Mouse (Mus musculus) mature B cell (primary cell): ENCODE measurements at regions not wholly inside any gene's neighbourhood (a gene's known extent, or its start where the extent isn't known, plus 50 kb on each side); places are given as distances from the start of the nearest gene placed in this dataset.
"Not testable (repeated sequence)": the region's sequence is repeated elsewhere in the genome, so short reads cannot be mapped to it uniquely, and the experiment has no call there.

ENCODE experiments used
- in situ Hi-C: fragments of 300-500 bp; cut with MboI; formaldehyde crosslinking; loops from 2 replicates; pipeline ENCODE4 v1.14.3; 2019

DNA sequence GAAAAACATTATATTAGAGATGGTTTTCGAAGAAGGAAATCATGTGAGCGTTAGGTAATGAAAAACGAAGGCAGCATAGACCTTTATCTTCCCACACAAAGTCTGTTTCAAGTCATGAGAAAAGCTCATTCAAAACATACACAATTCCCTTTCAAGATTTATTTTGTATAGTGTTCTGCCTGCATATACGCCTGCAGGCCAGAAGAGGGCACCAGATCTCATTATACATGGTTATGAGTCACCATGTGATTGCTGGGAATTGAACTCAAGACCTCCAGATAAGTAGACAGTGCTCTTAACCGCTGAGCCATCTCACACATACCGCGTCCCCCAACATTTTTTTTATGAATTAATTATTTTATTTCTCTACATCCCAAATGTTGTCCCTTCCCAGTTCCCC, 578.3 kb upstream of the Ccdc54 start:
- in situ Hi-C loops = no loop called here

DNA sequence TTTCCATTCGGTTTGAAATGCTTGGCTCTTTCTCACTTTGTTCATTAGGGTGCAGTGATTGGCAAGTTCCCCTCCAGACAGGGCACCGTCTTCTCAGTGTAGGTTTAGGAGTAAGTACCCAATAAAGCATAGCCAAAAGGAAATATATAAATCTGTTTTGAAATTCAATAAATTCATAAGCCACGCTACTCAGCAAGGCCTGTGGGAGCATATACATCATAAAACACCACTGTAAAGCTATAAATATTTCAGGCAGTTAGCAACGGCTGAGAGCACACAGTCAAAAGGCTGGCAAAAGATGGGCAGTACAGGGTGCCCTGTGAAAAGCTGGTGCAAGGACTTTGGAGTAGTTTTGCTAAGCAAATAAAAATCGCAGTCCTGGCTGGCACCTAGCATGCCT, 569.8 kb upstream of the Ccdc54 start:
- in situ Hi-C loops = no loop called here

DNA sequence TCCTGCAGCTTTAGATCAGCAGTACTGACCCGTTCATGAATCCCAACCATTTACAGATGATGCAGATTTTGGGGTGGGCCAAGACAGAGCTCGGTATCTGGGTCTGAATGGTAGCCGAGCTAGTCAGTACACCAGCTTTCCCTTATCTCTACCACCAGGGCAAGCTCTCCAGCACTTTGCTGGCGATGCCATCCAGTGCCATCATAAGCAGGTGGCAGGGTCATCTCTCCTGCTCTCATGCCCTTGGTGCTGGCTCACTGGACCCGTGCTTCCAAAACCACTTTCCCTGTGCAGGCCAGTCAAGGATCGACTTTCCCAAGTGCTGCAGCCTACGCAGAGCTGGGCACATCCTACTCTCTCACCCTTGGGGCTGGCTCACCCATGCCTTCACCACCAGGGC, 547.6 kb upstream of the Ccdc54 start:
- in situ Hi-C loops = no loop called here

DNA sequence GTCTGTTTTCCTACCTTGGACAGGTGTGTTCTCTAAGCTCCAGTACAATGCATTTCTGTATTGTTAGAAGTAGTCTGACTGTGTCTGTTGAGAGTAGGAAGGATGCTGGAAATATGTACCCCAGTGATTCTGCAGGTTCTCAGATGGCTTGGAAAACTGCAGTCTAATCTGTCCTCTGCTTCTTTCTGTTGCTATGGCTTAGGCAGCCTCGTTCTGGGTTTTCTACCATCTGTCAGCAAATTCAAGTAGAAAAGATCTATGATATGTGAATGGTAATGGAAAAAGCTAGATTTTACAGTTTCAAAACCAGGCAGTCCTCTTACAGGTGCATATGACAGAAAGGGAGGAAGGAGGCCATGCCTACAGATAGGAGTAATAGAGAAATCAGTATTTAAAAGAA, 528.9 kb upstream of the Ccdc54 start:
- in situ Hi-C loops = no loop called here

DNA sequence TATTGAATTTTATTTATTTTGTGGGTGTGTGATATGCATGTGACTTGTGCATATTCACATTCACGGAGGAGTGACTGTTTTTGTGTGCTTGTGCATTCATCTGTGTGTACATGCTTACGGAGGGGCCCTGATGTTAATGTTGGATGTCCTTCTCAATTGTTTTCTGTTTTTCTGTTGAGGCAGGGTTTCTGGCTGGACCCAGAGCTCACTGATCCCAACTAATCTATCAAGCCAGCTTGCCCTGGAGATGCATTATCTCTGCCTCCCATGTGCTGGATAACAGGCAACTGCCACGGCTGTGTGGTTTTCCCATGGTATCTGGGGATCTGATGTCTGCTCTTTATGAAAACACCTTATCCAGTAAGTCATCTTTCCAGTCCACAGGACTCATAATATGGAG, 527.4 kb upstream of the Ccdc54 start:
- in situ Hi-C loops = no loop called here

DNA sequence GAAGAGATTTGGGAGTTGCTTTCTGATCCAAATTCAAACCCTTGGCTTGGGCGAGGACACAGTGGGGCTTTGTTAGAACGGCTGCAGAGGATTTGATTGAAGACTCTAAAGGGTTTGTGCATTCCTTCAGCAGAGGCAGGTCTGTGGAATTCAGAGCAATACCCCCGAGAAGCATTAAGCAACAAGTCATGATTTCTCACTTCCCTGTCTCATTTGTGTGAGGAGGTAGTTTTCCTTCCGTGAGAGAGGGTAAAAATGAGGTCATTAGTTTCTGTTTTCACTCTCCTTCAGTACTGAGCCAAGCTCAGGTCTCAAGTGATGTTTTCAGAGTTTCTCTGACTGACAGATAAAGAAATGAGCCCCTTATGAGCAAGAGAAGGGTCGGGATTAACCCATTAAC, 526.9 kb upstream of the Ccdc54 start:
- in situ Hi-C loops = no loop called here

DNA sequence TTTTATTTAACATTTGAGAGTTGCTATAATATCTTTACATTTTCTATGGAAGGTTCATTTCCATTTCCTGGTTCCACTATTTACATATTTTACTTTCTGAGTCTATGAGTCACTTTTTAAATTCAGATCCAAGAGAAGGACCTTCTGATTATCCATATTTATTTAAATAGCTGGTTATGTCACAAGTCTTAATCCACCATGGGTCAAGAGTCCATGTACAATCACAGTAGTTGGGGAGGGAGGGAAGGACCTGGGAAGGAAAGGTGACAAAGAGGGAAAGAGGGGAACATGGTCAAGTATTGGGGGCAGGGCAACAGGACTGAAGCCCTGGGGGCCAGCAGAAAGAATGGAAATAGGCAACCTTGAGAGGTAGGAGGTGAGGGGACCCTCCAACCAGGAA, 518.9 kb upstream of the Ccdc54 start:
- in situ Hi-C loops = no loop called here

DNA sequence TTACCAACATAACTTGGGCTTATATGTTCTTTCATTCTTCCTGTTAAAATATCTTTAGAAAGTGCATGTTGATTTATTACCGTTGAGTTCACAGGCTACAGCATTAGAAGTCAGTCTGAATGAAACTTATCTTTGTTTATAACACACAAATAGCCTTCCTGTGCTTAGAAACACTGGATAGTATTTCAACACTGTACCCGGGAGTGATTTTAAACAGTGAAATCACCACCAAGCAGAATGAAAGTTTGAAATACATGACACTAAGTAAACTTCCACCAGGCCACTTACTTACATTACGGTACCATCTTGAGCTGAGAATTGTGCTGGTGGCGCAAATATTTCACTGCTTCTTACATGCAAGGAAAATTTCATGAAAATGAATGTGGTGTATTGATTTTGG, 516.5 kb upstream of the Ccdc54 start:
- in situ Hi-C loops = no loop called here

DNA sequence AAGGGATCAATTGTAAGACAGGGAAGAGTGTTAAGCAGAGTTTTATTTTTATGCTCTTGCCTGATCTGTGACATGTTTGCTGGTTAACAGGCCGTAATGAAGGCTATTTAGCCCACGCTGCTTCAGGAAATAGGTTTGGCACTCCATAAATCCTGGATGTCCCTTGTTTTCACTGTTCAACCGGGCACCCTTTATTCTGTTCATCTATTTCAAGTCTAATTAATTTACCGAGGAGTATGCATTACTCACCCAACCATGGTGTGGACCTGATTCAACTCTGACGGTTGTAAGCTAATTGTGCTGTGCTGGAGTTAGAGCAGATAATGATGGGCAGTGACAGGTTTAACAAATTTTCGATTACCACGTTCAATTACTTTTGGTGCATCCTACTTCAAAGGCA, 495.6 kb upstream of the Ccdc54 start:
- in situ Hi-C loops = no loop called here

DNA sequence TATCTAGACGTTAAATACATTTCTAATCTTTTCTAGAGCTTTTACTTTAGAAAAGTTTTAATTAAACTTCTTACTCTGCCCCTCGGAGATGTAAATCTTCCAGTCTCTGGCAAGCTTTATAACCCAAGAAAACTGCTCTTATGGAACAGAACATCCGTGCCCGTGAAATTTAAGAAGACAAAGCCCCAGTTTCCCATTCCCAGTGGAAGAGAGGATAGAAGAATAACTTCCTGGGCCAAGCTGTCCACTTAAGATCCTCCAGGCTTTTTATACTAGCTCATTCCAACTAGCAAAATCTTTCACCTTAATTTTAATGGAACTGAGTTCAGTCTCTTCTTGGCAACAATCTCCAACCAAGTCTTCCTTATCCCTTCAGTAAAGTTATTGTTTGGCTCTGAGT, 489.2 kb upstream of the Ccdc54 start:
- in situ Hi-C loops = no loop called here

DNA sequence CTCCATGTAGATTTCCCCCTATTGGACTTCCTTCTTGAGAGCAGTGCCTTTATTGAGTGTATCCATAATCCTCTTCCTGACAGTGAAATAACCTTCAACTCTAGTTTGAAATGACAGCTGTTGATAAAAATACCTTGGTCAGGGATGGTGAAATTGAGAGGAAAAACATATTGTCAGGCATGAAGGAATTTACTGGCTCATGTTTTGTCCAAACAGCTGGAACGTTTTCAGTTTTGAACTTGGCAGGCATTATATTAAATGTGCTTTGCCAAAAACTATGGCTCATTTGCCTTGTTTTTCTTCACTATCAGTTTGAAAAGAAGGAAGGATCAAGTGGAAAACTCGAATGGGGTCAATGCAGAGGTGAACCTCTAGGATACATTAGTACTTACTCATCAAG, 457.7 kb upstream of the Ccdc54 start:
- in situ Hi-C loops = no loop called here

DNA sequence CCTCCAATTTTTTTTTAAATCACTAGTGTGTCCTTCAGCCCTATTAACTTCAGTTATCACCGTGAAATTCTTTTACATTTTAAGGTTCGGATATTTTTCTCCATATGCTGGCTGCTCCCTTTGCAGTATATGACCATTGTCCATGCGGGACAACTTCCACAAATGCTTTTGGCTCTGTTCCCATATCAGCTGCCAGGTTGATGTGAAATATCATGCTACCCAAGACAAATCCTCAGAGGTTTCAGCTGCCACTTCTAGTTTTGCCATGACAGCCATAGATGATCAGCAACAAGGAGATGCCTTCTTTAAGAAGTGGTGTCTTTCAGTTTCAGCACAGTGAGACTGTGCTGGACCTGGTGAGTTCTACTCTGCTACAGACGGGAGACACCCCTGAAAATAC, 457.2 kb upstream of the Ccdc54 start:
- in situ Hi-C loops = no loop called here

DNA sequence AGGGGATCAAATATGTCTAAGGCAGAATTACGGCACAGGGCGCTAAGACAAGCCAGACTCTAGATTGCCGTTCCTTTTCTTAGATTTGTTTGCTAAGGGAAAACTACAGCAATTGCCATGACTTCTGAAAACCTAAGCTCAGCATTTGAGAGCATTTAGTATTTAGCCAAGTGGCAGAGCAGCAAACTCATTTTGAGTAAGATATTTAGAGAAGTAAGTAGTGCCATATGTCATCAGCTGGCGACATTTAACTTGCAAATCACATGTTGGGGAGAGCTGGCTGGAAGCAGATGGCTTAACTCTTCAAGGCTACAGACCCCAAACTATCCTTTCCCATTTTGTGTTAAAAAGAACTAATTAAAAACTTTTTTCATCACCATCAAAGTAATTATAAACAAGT, 450.4 kb upstream of the Ccdc54 start:
- in situ Hi-C loops = no loop called here

DNA sequence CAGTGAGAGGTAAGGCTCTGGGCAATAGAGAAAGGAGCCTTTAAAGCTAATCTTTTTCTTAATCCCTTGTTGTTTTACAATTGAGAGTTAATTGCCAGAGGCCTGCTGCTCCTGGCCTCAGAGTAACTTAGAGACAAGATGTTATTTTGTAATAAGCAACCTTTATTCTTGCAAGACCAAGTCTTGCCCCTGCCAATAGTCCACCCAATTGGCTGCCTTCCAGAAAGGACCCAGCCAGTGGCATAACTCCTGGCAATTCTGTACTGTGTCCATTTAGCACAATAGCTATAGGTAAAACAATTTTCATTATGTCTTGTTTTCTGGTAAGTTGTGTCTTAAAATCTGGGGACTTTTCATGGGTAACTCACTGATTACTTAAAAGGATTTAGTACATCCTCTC, 411.9 kb upstream of the Ccdc54 start:
- in situ Hi-C loops = no loop called here

DNA sequence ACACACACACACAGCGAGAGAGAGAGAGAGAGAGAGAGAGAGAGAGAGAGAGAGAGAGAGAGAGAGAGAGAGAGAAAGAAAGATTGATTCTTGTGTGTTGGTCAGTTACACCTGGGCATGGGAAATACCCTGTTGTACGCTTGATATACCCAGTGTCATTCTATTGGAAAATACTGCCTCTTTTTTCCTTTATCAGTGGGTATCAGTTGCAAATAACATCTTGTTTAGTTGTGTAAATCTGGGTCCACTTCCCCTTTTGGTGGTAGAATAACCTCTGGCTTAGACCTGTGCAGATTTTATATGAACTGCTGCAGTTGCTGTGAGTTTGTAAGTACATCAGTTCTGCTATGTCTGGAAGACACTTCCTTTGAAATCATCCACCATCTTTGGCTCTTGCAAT, 373.4 kb upstream of the Ccdc54 start:
- in situ Hi-C loops = no loop called here

DNA sequence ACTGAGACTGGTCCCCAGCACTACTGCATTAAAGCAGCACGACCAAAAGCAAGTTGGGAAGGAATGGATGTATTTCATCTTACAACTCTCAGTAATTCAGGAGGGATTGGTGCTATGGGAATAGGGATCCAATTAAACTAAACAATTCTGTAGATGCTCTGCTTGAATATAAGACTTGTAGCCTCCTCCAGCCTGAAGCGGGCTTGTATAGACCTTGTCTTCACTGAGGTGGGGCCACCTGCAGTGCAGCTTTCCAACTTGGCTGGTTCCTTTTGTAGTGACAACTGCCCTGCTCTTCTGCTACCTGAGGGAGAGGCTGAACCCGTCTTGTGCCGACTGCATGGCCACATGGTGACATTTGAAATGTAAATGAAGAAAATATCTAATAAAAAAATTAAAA, 353.1 kb upstream of the Ccdc54 start:
- in situ Hi-C loops = no loop called here

DNA sequence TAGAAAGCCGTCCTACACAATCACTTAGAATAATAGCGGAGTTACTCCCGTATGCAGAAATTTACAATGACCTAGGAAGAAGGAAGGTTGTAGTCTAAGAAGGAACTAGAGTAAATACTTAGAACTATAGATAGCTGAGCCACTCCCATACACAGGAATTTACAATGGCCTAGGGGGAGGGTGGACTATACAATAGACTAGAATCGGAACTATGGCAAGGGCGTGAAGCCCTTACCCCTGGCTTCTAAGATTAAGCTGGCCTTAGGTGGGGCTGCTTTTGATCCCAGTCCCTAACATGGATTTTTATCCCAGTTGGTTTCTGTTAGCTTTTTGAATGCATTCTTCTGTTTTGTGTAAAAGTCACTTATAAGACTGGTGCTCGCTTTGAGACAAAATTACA, 352.6 kb upstream of the Ccdc54 start:
- in situ Hi-C loops = not testable (repeated sequence)

DNA sequence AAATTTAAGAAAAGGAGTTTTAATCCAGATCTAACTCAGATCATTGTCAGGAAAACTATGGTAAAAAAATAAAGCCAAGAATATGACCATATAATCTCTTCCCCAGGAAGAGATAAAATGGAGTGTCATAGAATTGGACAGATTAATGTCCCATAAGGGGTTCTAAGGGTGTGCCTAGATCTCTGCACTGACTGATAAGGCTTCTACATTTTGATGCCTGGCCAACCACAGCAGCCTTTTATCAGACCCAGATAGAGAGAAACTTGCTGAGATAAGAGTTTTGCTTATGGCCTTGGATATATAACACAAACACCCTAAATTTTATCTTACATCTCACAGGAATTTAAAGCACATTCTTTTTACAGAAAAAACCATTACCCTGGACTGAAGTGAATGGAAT, 351.3 kb upstream of the Ccdc54 start:
- in situ Hi-C loops = no loop called here

DNA sequence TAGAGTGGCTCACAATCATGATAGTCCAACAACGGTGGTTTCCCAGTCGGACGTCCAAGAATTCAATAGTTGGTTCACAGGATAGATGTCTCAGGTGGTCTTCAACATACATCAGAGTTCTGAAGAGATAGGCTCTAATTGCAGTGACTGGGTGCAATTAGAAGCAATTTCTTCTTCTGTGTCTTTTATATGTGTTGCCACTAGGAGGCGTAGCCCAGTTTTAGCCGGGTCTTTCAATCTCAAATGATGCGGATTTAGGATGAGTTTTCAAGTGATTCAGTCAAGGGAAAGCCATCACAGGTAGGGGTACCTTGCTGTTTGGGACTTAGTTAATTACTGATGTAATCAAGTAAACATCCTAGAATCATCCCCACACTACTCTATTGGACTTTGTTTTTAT, 348.4 kb upstream of the Ccdc54 start:
- in situ Hi-C loops = no loop called here

DNA sequence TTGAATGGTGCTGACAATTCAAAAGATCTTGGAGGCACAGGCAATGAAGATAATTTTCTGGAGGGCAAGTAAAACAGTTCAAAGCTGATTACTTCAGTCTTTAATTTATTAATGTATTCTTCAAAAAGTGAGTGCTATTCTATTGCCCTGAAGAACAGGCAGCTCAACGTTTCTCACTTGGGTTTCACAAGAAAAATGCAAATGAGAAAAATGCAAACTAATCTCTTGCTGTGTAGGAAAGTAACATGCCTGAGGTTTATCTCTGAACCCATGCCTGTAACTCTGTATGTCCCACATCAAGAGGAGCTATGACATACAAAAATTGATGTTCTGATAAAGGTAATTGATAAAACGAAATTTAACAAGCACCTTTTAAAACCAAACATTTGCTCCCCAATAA, 316.8 kb upstream of the Ccdc54 start:
- in situ Hi-C loops = no loop called here

DNA sequence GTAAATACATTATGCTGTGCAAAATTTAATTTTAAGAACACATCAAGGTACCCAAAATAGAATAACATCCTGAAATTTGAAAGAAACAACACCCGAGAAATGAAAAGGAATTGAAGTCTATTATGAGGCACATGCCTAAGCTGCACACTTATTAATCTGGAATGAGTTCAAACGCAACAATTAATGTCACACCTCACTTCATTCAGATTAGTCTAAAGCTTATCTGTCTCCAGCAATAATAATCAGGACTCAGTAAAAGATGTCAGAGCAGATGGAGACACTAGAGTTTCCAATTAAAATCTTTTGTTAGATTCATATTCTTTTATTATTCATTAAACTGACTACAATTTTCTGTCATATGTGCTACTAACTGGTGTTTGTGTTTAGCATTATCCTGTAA, 308.2 kb upstream of the Ccdc54 start:
- in situ Hi-C loops = no loop called here

DNA sequence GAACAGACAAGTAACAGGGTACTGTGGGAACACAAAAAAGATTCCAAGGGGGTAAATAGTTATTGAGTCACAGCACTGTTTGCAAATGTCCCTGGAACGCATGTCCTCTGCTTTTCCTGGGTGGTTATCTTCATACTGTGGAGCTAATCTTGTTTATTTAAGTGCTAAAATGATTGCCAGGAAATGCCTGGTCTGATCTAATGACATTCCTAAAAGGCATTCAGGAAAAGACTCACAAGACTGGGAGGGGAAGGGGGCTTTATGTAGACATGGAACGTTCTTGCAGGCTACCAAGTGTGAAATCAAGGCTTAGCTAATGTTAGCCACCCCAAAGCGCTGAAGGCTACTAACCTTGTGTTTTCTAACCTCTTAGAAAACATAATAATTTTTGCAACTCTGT, 287.0 kb upstream of the Ccdc54 start:
- in situ Hi-C loops = no loop called here

DNA sequence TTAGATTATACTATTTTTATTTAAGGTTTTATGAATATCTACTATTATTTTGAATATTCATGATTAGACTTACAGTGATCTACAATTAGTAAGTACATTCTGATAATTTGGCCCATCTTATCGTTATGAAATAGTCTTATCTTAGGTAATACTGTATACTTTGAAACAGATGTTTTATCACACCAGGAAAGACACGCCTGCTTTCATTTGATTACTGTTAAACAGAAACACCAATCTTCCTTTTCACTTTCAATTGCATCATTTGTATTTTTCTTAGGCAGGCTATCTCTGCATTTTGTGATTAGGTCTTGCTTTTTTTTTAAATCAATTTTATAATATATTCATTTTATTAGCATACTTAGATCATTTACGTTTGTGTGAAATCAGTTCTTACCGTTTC, 280.4 kb upstream of the Ccdc54 start:
- in situ Hi-C loops = no loop called here

DNA sequence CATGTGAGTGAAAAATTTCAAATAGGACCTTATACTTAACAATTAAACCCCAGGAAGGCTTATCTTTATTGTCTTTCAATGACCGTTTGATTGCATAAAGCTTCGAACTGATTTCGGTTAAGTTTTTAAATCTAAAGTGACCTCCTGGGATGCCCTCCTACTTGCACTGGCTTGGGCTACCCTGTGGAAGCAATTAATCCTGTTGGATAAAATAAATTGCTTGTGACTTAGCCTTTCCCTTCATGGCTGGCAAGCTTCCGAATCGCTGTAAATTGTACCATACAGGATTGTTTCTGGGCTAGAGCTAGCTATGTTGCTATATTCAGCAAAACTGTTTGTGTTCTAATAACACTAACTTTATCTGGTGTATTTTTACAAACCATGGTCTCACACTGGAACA, 272.6 kb upstream of the Ccdc54 start:
- in situ Hi-C loops = no loop called here

DNA sequence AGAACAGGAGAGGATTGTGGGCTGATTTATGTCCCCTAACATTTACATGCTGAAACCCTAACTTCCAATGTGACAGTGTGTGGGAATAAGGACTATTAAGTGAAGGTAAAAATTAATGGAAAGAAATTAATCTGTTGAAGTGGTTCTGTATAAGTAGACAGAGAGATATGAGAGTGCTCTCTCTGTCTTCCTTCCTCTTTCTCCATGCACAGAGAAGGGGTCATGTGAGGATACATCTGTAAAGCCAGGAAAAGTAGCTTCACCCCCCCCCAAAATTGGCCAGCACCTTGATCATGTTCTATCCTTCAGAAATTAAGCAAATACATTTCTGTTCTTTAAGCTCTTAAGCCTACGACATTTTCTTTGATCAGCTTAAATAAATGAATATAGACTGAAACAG, 268.6 kb upstream of the Ccdc54 start:
- in situ Hi-C loops = no loop called here
